Mouse (Mus musculus): ENCODE results near the gene Fam161a.

DNA sequence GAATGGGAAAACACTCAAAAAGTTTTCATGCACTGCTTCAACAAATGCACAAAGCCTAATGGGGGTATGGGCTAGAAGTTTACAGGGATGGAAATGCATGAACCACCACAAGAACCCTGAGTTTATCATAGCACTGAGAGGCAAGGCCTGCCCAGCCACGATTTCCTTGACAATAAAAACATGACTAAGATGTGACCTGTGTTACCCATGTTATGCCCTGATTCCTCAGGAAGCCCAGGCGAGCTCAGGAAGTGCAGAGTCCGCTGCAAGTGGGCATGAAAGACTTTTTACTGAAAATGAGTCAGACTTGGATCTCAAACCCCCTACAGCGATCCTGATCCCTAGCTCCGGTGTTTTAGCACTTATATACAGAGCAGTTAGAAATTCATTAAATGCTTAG, 39.9 kb downstream of the Fam161a start:
- no peak for TF ChIP-seq POLR2A (IDR thresholded peaks at IDR 0.05; ENCODE audit: low read depth, low read length)
- TF ChIP-seq CTCF (IDR thresholded peaks at IDR 0.05; ENCODE audit: borderline replicate concordance, insufficient read depth, low read length) = no peak
